In genomic region chr15:91693051-91693450, GRCm38 (mm10) we compare ENCODE assay signal across 28 mouse cellular contexts. TPM values are rescaled to one million over a fixed set of nuclear protein-coding genes. Genes with fewer than 3 reads are reported as not detected.
DNase-seq lines count a peak whose midpoint lies in the region; ATAC-seq and TF ChIP-seq lines count a peak whose summit lies in the region.
"Had no signal": no experiment of that assay in that cellular context is flagged by ENCODE, and none has a peak within 500 bp of the region (broad histone marks: within the 10 kb centered on the region; RNA-seq: fewer than 3 reads in every experiment).

No protein-coding gene starts in this region.

- peak; percentile 35 for DNase-seq in lung, postnatal 10 days
- DNase-seq in lung, postnatal 0 days (ENCODE audit: low spot score) = no peak
- peak; percentile 69 for DNase-seq in gastrocnemius, adult 2 months
- peak; percentile 22 to 44 for DNase-seq in gastrocnemius, postnatal 36 days
- DNase-seq in skeletal muscle tissue, adult 2 months (ENCODE audit: low read depth, low spot score) = peak; percentile 65
- DNase-seq in left cerebral cortex, adult 18-20 months (ENCODE audit: low spot score in 2 of 2) = no peak
- DNase-seq: B cell, adult 2 months; cerebellum, adult 2 months; cerebellum, postnatal 25 days; kidney, adult 18-20 months; kidney, postnatal 4 days; layer of hippocampus, adult 9-11 months; left cerebral cortex, postnatal 4 days; midbrain, embryonic 14.5 days; spleen, adult 18-20 months had no signal

- H3K36me3 ChIP-seq in lung, postnatal 0 days (ENCODE audit: insufficient read depth, low read length) = peaks cover 9% of the 10 kb centered on the region; the same call in 1 of the 2 replicates
- no peaks in the 10 kb centered on the region for H3K36me3 ChIP-seq in midbrain, embryonic 13.5 days
- H3K36me3 ChIP-seq: embryonic facial prominence, embryonic 12.5 days; forebrain, embryonic 12.5 days; G1E had no signal

- no peak for TF ChIP-seq CTCF in lung, postnatal 0 days (IDR thresholded peaks at IDR 0.05)
- no peak for TF ChIP-seq CTCF in gastrocnemius, adult 2 months (IDR thresholded peaks at IDR 0.05)

- H3K4me1 ChIP-seq in lung, postnatal 0 days (ENCODE audit: insufficient read depth, low read depth, low read length) = no peaks in the 10 kb centered on the region
- no peaks in the 10 kb centered on the region for H3K4me1 ChIP-seq in midbrain, embryonic 13.5 days (replicated peaks)
- H3K4me1 ChIP-seq: embryonic facial prominence, embryonic 12.5 days; forebrain, embryonic 12.5 days; limb, embryonic 15.5 days; lung, embryonic 15.5 days; megakaryocyte, embryonic 14.5 days had no signal

- 82% methylated on average over 1 of the region's 1 CpGs for WGBS in lung, postnatal 0 days
- 78% methylated on average over 1 of the region's 1 CpGs for WGBS in midbrain, embryonic 13.5 days

- H3K4me2 ChIP-seq in lung, postnatal 0 days (replicated peaks; ENCODE audit: low read depth, low read length) = no peak overlapping the region
- no peak overlapping the region for H3K4me2 ChIP-seq in midbrain, embryonic 13.5 days (replicated peaks)
- H3K4me2 ChIP-seq: embryonic facial prominence, embryonic 12.5 days; forebrain, embryonic 12.5 days; hindbrain, embryonic 14.5 days; limb, embryonic 15.5 days; lung, embryonic 15.5 days had no signal

- TF ChIP-seq EP300 in lung, postnatal 0 days (IDR thresholded peaks at IDR 0.05) = no peak

- no peak overlapping the region for H3K4me3 ChIP-seq in lung, postnatal 0 days (ENCODE audit: low read depth, low read length)
- H3K4me3 ChIP-seq in gastrocnemius, adult 2 months = no peak overlapping the region
- H3K4me3 ChIP-seq in midbrain, embryonic 13.5 days (replicated peaks) = no peak overlapping the region
- H3K4me3 ChIP-seq: embryonic facial prominence, embryonic 12.5 days; erythroblast, embryonic 14.5 days; forebrain, embryonic 12.5 days; left cerebral cortex, adult 2 months; limb, embryonic 15.5 days; lung, embryonic 15.5 days; megakaryocyte, embryonic 14.5 days had no signal

- intact Hi-C loops in gastrocnemius, adult 2 months (cut with DNase I) = no loop called here
- intact Hi-C loops in gastrocnemius, postnatal 36 days (cut with DNase I) = no loop called here

- H3K9me3 ChIP-seq in lung, postnatal 0 days (ENCODE audit: low read length) = no peaks in the 10 kb centered on the region
- no peaks in the 10 kb centered on the region for H3K9me3 ChIP-seq in midbrain, embryonic 13.5 days
- H3K9me3 ChIP-seq: embryonic facial prominence, embryonic 12.5 days; forebrain, embryonic 12.5 days; limb, embryonic 15.5 days; lung, embryonic 15.5 days had no signal

- H3K27ac ChIP-seq in lung, postnatal 0 days (ENCODE audit: low read length) = no peak overlapping the region
- H3K27ac ChIP-seq in gastrocnemius, adult 2 months = peak overlapping the region; percentile 24
- H3K27ac ChIP-seq in midbrain, embryonic 13.5 days = no peak overlapping the region
- H3K27ac ChIP-seq: embryonic facial prominence, embryonic 12.5 days; forebrain, embryonic 12.5 days; hindbrain, embryonic 14.5 days; left cerebral cortex, adult 2 months; limb, embryonic 15.5 days; liver, embryonic 14.5 days; lung, embryonic 15.5 days had no signal

- H3K27me3 ChIP-seq in lung, postnatal 0 days (replicated peaks; ENCODE audit: insufficient read depth, low read length) = no peaks in the 10 kb centered on the region
- no peaks in the 10 kb centered on the region for H3K27me3 ChIP-seq in midbrain, embryonic 13.5 days
- H3K27me3 ChIP-seq: CH12.LX; embryonic facial prominence, embryonic 12.5 days; forebrain, embryonic 12.5 days; limb, embryonic 15.5 days; lung, embryonic 15.5 days; megakaryocyte, embryonic 14.5 days had no signal

- ATAC-seq in lung, postnatal 0 days = no peak
- ATAC-seq in midbrain, embryonic 13.5 days = no peak
- ATAC-seq: inflammation-experienced regulatory T-cells, adult 6 months had no signal

- H3K9ac ChIP-seq in lung, postnatal 0 days (replicated peaks; ENCODE audit: low read depth) = no peak overlapping the region
- no peak overlapping the region for H3K9ac ChIP-seq in midbrain, embryonic 13.5 days (replicated peaks)
- H3K9ac ChIP-seq: embryonic facial prominence, embryonic 12.5 days; forebrain, embryonic 12.5 days; hindbrain, embryonic 14.5 days; limb, embryonic 15.5 days; liver, embryonic 14.5 days; lung, embryonic 15.5 days had no signal

RNA-seq across cellular contexts. Expression of gene Lrrk2, which starts 20.1 kb away (rescaled TPM):
- 31.6 and 33.9 TPM in 2 replicates for polyA plus RNA-seq in lung, postnatal 0 days (2015; fragmentation: Nextera tagmentation; extraction: Ambion mirVana)
- total RNA-seq in gastrocnemius, adult 2 months (2021) = 1 to 10 TPM; 4.5 to 6.6 TPM
- total RNA-seq in gastrocnemius, postnatal 36 days (2021) = 1 to 10 TPM; 4.5 to 4.7 TPM
- 1.2 and 1.4 TPM in 2 replicates for polyA plus RNA-seq in midbrain, embryonic 13.5 days (2015; fragmentation: Nextera tagmentation; extraction: Ambion mirVana)
- 10 to 100 TPM; 61.0 to 62.5 TPM for total RNA-seq in left cerebral cortex, adult 18-20 months (2021)
- total RNA-seq: CH12.LX had no signal
- polyA plus RNA-seq: erythroblast, embryonic 14.5 days; G1E had no signal

Comparison
In these comparisons a context has a peak if more than half of its experiments do, and no peak if none do; other contexts are left out.
1. DNase-seq: peak in lung, postnatal 10 days (single experiment), gastrocnemius, adult 2 months (single experiment), gastrocnemius, postnatal 36 days (2 of 2) and skeletal muscle tissue, adult 2 months (single experiment); none in lung, postnatal 0 days (single experiment) and left cerebral cortex, adult 18-20 months (0 of 2).
2. RNA of gene Lrrk2, which starts 20.1 kb away (total RNA-seq): 61.0 to 62.5 TPM in left cerebral cortex, adult 18-20 months; 4.5 to 6.6 TPM in gastrocnemius, adult 2 months and 4.5 to 4.7 TPM in gastrocnemius, postnatal 36 days; every median in the first group is over 4 times any median in the second.